Mouse (Mus musculus): ENCODE results near the gene Klri1. TPM values are rescaled to one million over a fixed set of nuclear protein-coding genes. Genes with fewer than 3 reads are reported as not detected.

Gene Klri1
- total RNA-seq (2023) = 0.97 TPM

GRCm38 (mm10) chr6:129717032-129717431 is at the start of gene Klri1:
TSS of gene Klri1 (minus strand) at chr6:129717132.

GRCm38 (mm10) chr6:129740069-129740721 is 23.3 kb upstream of the Klri1 start, which contains the start of gene Klri2:
TSS of gene Klri2 (minus strand) at chr6:129740484.

GRCm38 (mm10) chr6:129678873-129679272 is 38.1 kb downstream of the Klri1 start, which contains the start of gene Klrc1:
TSS of gene Klrc1 (minus strand) at chr6:129678973.

GRCm38 (mm10) chr6:129660589-129660988 is 56.3 kb downstream of the Klri1 start, which contains the start of gene Klrc2:
TSS of gene Klrc2 (minus strand) at chr6:129660689.

Other genes with a start within 250 kb of the Klri1 start
- not detected for gene Olr1, start 210.0 kb downstream of the Klri1 start, total RNA-seq (2023)
- gene Tmem52b, start 204.6 kb downstream of the Klri1 start, total RNA-seq (2023) = not detected
- gene Gabarapl1, start 184.0 kb downstream of the Klri1 start, total RNA-seq (2023) = 12.1 TPM
- gene Klre1, start 139.2 kb downstream of the Klri1 start, total RNA-seq (2023) = 2.0 TPM
- 37.3 TPM for gene Klrd1, start 125.3 kb downstream of the Klri1 start, total RNA-seq (2023)
- gene Klrk1, start 93.3 kb downstream of the Klri1 start, total RNA-seq (2023) = 2.9 TPM
- gene Klrc3, start 73.8 kb downstream of the Klri1 start, total RNA-seq (2023) = not detected
- gene Klrc2, start 56.4 kb downstream of the Klri1 start, total RNA-seq (2023) = 3.6 TPM
- 2.0 TPM for gene Klrc1, start 38.2 kb downstream of the Klri1 start, total RNA-seq (2023)
- gene Klri2, start 23.4 kb upstream of the Klri1 start, total RNA-seq (2023) = 1.1 TPM
- gene Gm156, start 67.1 kb upstream of the Klri1 start, total RNA-seq (2023) = not detected
- gene Gm17631, start 145.5 kb upstream of the Klri1 start, total RNA-seq (2023) = not detected
- 0.50 TPM for gene Klra17, start 159.5 kb upstream of the Klri1 start, total RNA-seq (2023)
- not detected for gene Klra5, start 200.5 kb upstream of the Klri1 start, total RNA-seq (2023)

Measured in CD4-positive naive resting alpha-beta T cell, adult 76 days (primary cell).